Mouse (Mus musculus) A20 (cell line): ENCODE measurements at regions not wholly inside any gene's neighbourhood (a gene's known extent, or its start where the extent isn't known, plus 50 kb on each side); places are given as distances from the start of the nearest gene placed in this dataset.

Experiments used
- DNase-seq: peaks from one replicate; pipeline ENCODE4 v3.0.0-alpha.2; 2011; ENCODE audit warnings: low read depth, low spot score

- no peak for DNase-seq
Measured at GRCm38 (mm10) chr4:54027565-54028237, 201.9 kb downstream of the Tmem38b start.

GRCm38 (mm10) chr4:54045258-54046029 is 219.6 kb downstream of the Tmem38b start:
- no peak for DNase-seq

GRCm38 (mm10) chr4:54064331-54064730 is 238.5 kb downstream of the Tmem38b start:
- DNase-seq = no peak

- DNase-seq = no peak
Measured at GRCm38 (mm10) chr4:54071951-54072350, 246.1 kb downstream of the Tmem38b start.

- no peak for DNase-seq
Measured at GRCm38 (mm10) chr4:54072482-54072881, 246.6 kb downstream of the Tmem38b start.

GRCm38 (mm10) chr4:54072932-54073331 is 247.1 kb downstream of the Tmem38b start:
- no peak for DNase-seq

GRCm38 (mm10) chr4:54073483-54073882 is 247.6 kb downstream of the Tmem38b start:
- no peak for DNase-seq

- no peak for DNase-seq
Measured at GRCm38 (mm10) chr4:54074226-54074625, 248.4 kb downstream of the Tmem38b start.

- DNase-seq = no peak
Measured at GRCm38 (mm10) chr4:54080526-54080925, 254.7 kb downstream of the Tmem38b start.

- no peak for DNase-seq
Measured at GRCm38 (mm10) chr4:54081411-54081810, 255.6 kb downstream of the Tmem38b start.

- DNase-seq = no peak
Measured at GRCm38 (mm10) chr4:54084747-54085146, 258.9 kb downstream of the Tmem38b start.

- DNase-seq = no peak
Measured at GRCm38 (mm10) chr4:54094285-54094997, 268.6 kb downstream of the Tmem38b start.

GRCm38 (mm10) chr4:54095200-54095930 is 269.5 kb downstream of the Tmem38b start:
- DNase-seq = no peak

GRCm38 (mm10) chr4:54097543-54097942 is 271.7 kb downstream of the Tmem38b start:
- no peak for DNase-seq

GRCm38 (mm10) chr4:54100282-54100681 is 274.4 kb downstream of the Tmem38b start:
- no peak for DNase-seq

- no peak for DNase-seq
Measured at GRCm38 (mm10) chr4:54106976-54107375, 281.1 kb downstream of the Tmem38b start.

GRCm38 (mm10) chr4:54116310-54116709 is 290.5 kb downstream of the Tmem38b start:
- DNase-seq = no peak

- DNase-seq = no peak
Measured at GRCm38 (mm10) chr4:54118179-54118846, 292.5 kb downstream of the Tmem38b start.

- no peak for DNase-seq
Measured at GRCm38 (mm10) chr4:54128717-54129698, 303.2 kb downstream of the Tmem38b start.

GRCm38 (mm10) chr4:54156146-54156545 is 330.3 kb downstream of the Tmem38b start:
- no peak for DNase-seq
